Mouse (Mus musculus) CH12.LX (cell line): Measurements from ENCODE around the gene Il1r1. TPM values are rescaled to one million over a fixed set of nuclear protein-coding genes. Genes with fewer than 3 reads are reported as not detected.

ENCODE experiments used
- DNase-seq: peaks from one replicate; pipeline ENCODE4 v3.0.0-alpha.2; 2013; ENCODE audit errors: extremely low read depth
- H3K27ac ChIP-seq: 2 replicates; pipeline ENCODE4 v1.5.1; 2012; ENCODE audit warnings: low read depth, mild to moderate bottlenecking, control low read depth, moderate library complexity; ENCODE audit not compliant: insufficient read depth
- H3K27me3 ChIP-seq: replicated peaks from 2 replicates; pipeline ENCODE3; 2012; ENCODE audit warnings: inconsistent platforms
- H3K36me3 ChIP-seq, 2 experiments: replicated peaks in 1 of 2; 2 replicates each; pipeline versions ENCODE3 to v1.6.1; 2012; ENCODE audit warnings: inconsistent platforms in 1 of 2, low read length in 1 of 2, mild to moderate bottlenecking in 1 of 2, mixed read lengths in 1 of 2, moderate library complexity in 1 of 2; ENCODE audit not compliant: control insufficient read depth in 1 of 2, insufficient read depth in 1 of 2
- H3K4me1 ChIP-seq, 2 experiments: 2 replicates each; pipeline ENCODE4 v1.6.1; 2012; ENCODE audit warnings: inconsistent platforms in 1 of 2, moderate library complexity in 1 of 2; ENCODE audit not compliant: insufficient read depth in 2 of 2, control insufficient read depth in 1 of 2
- H3K4me2 ChIP-seq: 2 replicates; pipeline ENCODE4 v1.6.1; 2012; ENCODE audit warnings: low read depth, mild to moderate bottlenecking, control low read depth; ENCODE audit not compliant: poor library complexity, insufficient read depth, severe bottlenecking
- H3K4me3 ChIP-seq, 3 experiments: fragments of 150-350 bp in 1 of 3; sonication (generic) in 1 of 3; replicated peaks in 1 of 3; 2 replicates each; pipeline versions ENCODE3 to v1.5.1; 2011 to 2012; ENCODE audit warnings: low read depth in 2 of 3, low read length in 2 of 3, mild to moderate bottlenecking in 2 of 3, moderate library complexity in 2 of 3, control low read depth in 1 of 3, improper control_type of control experiment in 1 of 3, inconsistent platforms in 1 of 3, mixed read lengths in 1 of 3; ENCODE audit not compliant: poor library complexity in 1 of 3
- H3K79me2 ChIP-seq: replicated peaks from 2 replicates; pipeline ENCODE4 v1.6.1; 2012; ENCODE audit warnings: mild to moderate bottlenecking, moderate library complexity; ENCODE audit not compliant: control insufficient read depth, poor library complexity, insufficient read depth, severe bottlenecking; ENCODE audit errors: extremely low read depth
- H3K9ac ChIP-seq: 2 replicates; pipeline ENCODE4 v1.6.1; 2012; ENCODE audit warnings: low read depth, mild to moderate bottlenecking, control low read depth, moderate library complexity; ENCODE audit not compliant: insufficient read depth
- H3K9me3 ChIP-seq: replicated peaks from 2 replicates; pipeline ENCODE3; 2012; ENCODE audit warnings: low read length, inconsistent platforms, mixed read lengths
- BHLHE40 ChIP-seq: IDR thresholded peaks from 2 replicates; pipeline ENCODE4 v1.6.1; 2011; ENCODE audit warnings: mild to moderate bottlenecking, low read depth, low read length, improper control_type of control experiment
- CHD1 ChIP-seq: IDR thresholded peaks from 2 replicates; pipeline ENCODE4 v1.6.1; 2012; ENCODE audit warnings: low read depth, low read length, improper control_type of control experiment, inconsistent platforms
- CHD2 ChIP-seq: IDR thresholded peaks from 2 replicates; pipeline ENCODE4 v1.6.1; 2011; ENCODE audit warnings: low read length, improper control_type of control experiment
- CTCF ChIP-seq, 2 experiments: IDR thresholded peaks in 1 of 2; conservative IDR thresholded peaks in 1 of 2; 2 replicates each; pipeline ENCODE4 v1.5.1; 2011 to 2012; ENCODE audit warnings: low read depth in 2 of 2, low read length in 2 of 2, improper control_type of control experiment in 1 of 2, inconsistent platforms in 1 of 2, mild to moderate bottlenecking in 1 of 2, moderate library complexity in 1 of 2
- ELF1 ChIP-seq: IDR thresholded peaks from 2 replicates; pipeline ENCODE4 v1.6.1; 2014; ENCODE audit warnings: low read depth, mild to moderate bottlenecking, inconsistent platforms, low read length, improper control_type of control experiment
- IRF4 ChIP-seq: IDR thresholded peaks from 2 replicates; pipeline ENCODE4 v1.6.1; 2014; ENCODE audit warnings: low read depth, mild to moderate bottlenecking, inconsistent platforms, low read length, improper control_type of control experiment
- JUN ChIP-seq: IDR thresholded peaks from 2 replicates; pipeline ENCODE4 v1.6.1; 2011; ENCODE audit warnings: low read depth, mild to moderate bottlenecking, low read length, improper control_type of control experiment, moderate library complexity; ENCODE audit not compliant: insufficient read depth
- MAFK ChIP-seq: IDR thresholded peaks from 2 replicates; pipeline ENCODE4 v1.6.1; 2011; ENCODE audit warnings: low read length, improper control_type of control experiment; ENCODE audit not compliant: insufficient replicate concordance
- MAZ ChIP-seq: IDR thresholded peaks from 2 replicates; pipeline ENCODE4 v1.6.1; 2012; ENCODE audit warnings: low read depth, mild to moderate bottlenecking, inconsistent platforms, low read length, improper control_type of control experiment, moderate library complexity
- MEF2A ChIP-seq: IDR thresholded peaks from 2 replicates; pipeline ENCODE4 v1.6.1; 2014; ENCODE audit warnings: low read depth, mild to moderate bottlenecking, inconsistent platforms, low read length, improper control_type of control experiment, borderline replicate concordance
- MXI1 ChIP-seq: IDR thresholded peaks from 2 replicates; pipeline ENCODE4 v1.6.1; 2011; ENCODE audit warnings: mild to moderate bottlenecking, low read depth, low read length, improper control_type of control experiment
- NRF1 ChIP-seq: IDR thresholded peaks from 2 replicates; pipeline ENCODE4 v1.6.1; 2014; ENCODE audit warnings: low read depth, mild to moderate bottlenecking, inconsistent platforms, low read length, improper control_type of control experiment, moderate library complexity
- PAX5 ChIP-seq: IDR thresholded peaks from 2 replicates; pipeline ENCODE4 v1.6.1; 2012; ENCODE audit warnings: low read length, inconsistent platforms, mixed read lengths
- POLR2A ChIP-seq: IDR thresholded peaks from 2 replicates; pipeline ENCODE4 v1.6.1; 2011; ENCODE audit warnings: low read depth, mild to moderate bottlenecking, improper control_type of control experiment, low read length
- POLR2AphosphoS2 ChIP-seq: IDR thresholded peaks from 2 replicates; pipeline ENCODE4 v1.6.1; 2011; ENCODE audit warnings: low read depth, low read length, improper control_type of control experiment
- RCOR1 ChIP-seq: conservative IDR thresholded peaks from 2 replicates; pipeline ENCODE4 v1.6.1; 2012; ENCODE audit warnings: low read depth, mild to moderate bottlenecking, inconsistent platforms, low read length, improper control_type of control experiment
- TBP ChIP-seq: conservative IDR thresholded peaks from 2 replicates; pipeline ENCODE4 v1.6.1; 2011; ENCODE audit warnings: low read depth, low read length, improper control_type of control experiment
- TCF12 ChIP-seq: IDR thresholded peaks from 2 replicates; pipeline ENCODE4 v1.6.1; 2014; ENCODE audit warnings: low read depth, mild to moderate bottlenecking, inconsistent platforms, low read length, improper control_type of control experiment
- UBTF ChIP-seq: IDR thresholded peaks from 2 replicates; pipeline ENCODE4 v1.6.1; 2012; ENCODE audit warnings: low read depth, mild to moderate bottlenecking, inconsistent platforms, low read length, improper control_type of control experiment, moderate library complexity
- USF2 ChIP-seq: conservative IDR thresholded peaks from 2 replicates; pipeline ENCODE4 v1.6.1; 2011; ENCODE audit warnings: low read depth, low read length, improper control_type of control experiment
- ZC3H11A ChIP-seq: IDR thresholded peaks from 2 replicates; pipeline ENCODE4 v1.6.1; 2012; ENCODE audit warnings: low read depth, mild to moderate bottlenecking, inconsistent platforms, low read length, improper control_type of control experiment
- ZKSCAN1 ChIP-seq: IDR thresholded peaks from 2 replicates; pipeline ENCODE4 v1.6.1; 2012; ENCODE audit warnings: low read depth, inconsistent platforms, low read length, improper control_type of control experiment, borderline replicate concordance
- ZNF384 ChIP-seq: IDR thresholded peaks from 2 replicates; pipeline ENCODE4 v1.6.1; 2012; ENCODE audit warnings: low read depth, low read length, improper control_type of control experiment, inconsistent platforms
- dilution Hi-C: fragments of 300-500 bp; cut with MboI; formaldehyde crosslinking; loops from 2 replicates; pipeline ENCODE4 v1.14.3; 2020; ENCODE audit warnings: low sequenced_read_pairs; ENCODE audit not compliant: extremely low pct_unique_long_range_greater_than_20kb, extremely low pct_ligation_motif_present
- in situ Hi-C: fragments of 300-500 bp; cut with MboI; formaldehyde crosslinking; loops from 3 replicates; pipeline ENCODE4 v1.14.3; 2019; ENCODE audit warnings: low sequenced_read_pairs, low pct_ligation_motif_present, low pct_unique_long_range_greater_than_20kb, mixed read lengths
- polyA plus RNA-seq: library from polyadenylated mRNA; unstranded; fragments of >175 nt; gene quantifications from 2 replicates; pipeline ENCODE4 v1.2.1, GENCODE M21; 2012; ENCODE audit warnings: low read depth; ENCODE audit not compliant: insufficient read length
- total RNA-seq, 2 experiments: library from RNA; depleted of rRNA; stranded (reverse); fragments of 300-350 nt in 1 of 2; fragments of >200 nt in 1 of 2; gene quantifications; 2 replicates each; pipeline ENCODE4 v1.2.3; 2012 to 2014

Gene Il1r1
- total and polyA plus RNA-seq, 3 experiments = 0.04 TPM; not detected in 2

DNA sequence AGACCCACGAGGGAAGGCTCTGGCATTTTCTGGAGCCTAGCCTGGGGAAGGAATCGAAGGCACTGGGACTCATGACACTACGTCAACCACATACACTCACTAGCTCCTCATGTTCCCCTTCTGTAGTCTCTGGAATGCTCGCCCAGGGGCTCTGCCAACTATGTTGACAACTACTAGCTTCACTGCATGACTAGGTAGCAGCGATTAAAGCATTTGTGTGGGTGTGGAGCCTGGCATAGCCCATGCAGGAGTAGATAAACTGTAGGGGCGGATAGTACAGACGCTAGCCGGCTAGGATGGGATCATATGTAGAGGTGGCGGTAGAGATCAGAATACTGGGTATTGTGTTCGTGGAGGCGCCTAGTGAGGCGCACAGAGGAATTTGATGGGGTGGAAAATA lies 45.5 kb downstream of the Il1r1 start:
- H3K4me3 ChIP-seq = no peak overlapping the region
- TF ChIP-seq CHD2 (no peak), MXI1 (no peak), TBP (no peak), MAFK (no peak), POLR2AphosphoS2 (no peak), MEF2A (no peak), RCOR1 (no peak), IRF4 (no peak), PAX5 (no peak), POLR2A (no peak), ELF1 (no peak), ZC3H11A (no peak)
- no peaks in the 10 kb centered on the region for H3K36me3 ChIP-seq
- H3K27ac ChIP-seq = no peak overlapping the region
- no peak overlapping the region for H3K9ac ChIP-seq
- no peaks in the 10 kb centered on the region for H3K4me1 ChIP-seq
- in situ Hi-C loops = no loop called here
- H3K27me3 ChIP-seq = peaks cover 2% of the 10 kb centered on the region
- no peak for DNase-seq
- no peaks in the 10 kb centered on the region for H3K9me3 ChIP-seq
- dilution Hi-C loops = no loop called here
- no peaks in the 10 kb centered on the region for H3K79me2 ChIP-seq
- H3K4me2 ChIP-seq = no peak overlapping the region

DNA sequence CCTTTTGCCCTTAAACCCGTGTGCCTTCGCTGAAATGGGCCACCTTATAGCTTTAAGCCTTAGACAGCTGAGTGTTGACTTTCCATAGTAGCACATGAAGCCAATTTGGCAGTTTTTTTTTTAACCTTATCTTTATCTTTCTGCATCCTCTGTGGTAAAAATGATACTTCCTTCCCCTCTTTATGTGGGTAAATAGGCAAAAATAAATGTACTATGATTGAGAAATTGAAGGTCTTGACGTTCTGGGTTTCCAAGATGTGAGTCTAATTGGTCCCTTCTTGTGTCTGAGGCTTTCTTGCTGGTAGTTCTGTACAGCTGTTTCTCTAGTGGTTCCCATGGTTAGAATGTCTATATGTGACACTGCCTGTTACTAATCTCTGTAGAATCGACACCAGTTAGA lies 46.2 kb downstream of the Il1r1 start:
- Histone ChIP-seq H3K9ac (no peak overlapping the region), H3K27me3 (peaks cover 2% of the 10 kb centered on the region), H3K4me1 (no peaks in the 10 kb centered on the region), H3K4me2 (no peak overlapping the region), H3K9me3 (no peaks in the 10 kb centered on the region), H3K36me3 (no peaks in the 10 kb centered on the region), H3K27ac (no peak overlapping the region), H3K79me2 (no peaks in the 10 kb centered on the region), H3K4me3 (no peak overlapping the region)
- DNase-seq = no peak
- in situ Hi-C loops (no loop called here), dilution Hi-C loops (no loop called here)
- no peak for TF ChIP-seq ZNF384
- TF ChIP-seq TCF12 = no peak
- TF ChIP-seq NRF1 = no peak
- TF ChIP-seq CHD1 = no peak
- no peak for TF ChIP-seq ZC3H11A
- TF ChIP-seq CTCF (conservative IDR thresholded peaks at IDR 0.05 in 1 of 2, IDR thresholded peaks at IDR 0.05 in 1 of 2; ENCODE audit: low read depth in 2 of 2, low read length in 2 of 2) = no peak
- TF ChIP-seq CHD2 = no peak
- TF ChIP-seq IRF4 = no peak
- TF ChIP-seq BHLHE40 = no peak
- no peak for TF ChIP-seq MXI1
- no peak for TF ChIP-seq UBTF
- no peak for TF ChIP-seq MAZ
- no peak for TF ChIP-seq USF2
- no peak for TF ChIP-seq ELF1
- no peak for TF ChIP-seq RCOR1
- TF ChIP-seq JUN = no peak
- TF ChIP-seq ZKSCAN1 = no peak
